Mouse (Mus musculus): ENCODE measurements around the gene Gnb1l. TPM values are rescaled to one million over a fixed set of nuclear protein-coding genes. Genes with fewer than 3 reads are reported as not detected.

Gene Gnb1l
- 1.1 TPM for polyA plus RNA-seq (2014; fragmentation: Illumina TruSeq; extraction: RNeasy Lipid Tissue Mini Kit (QIAGEN cat#74804))

GRCm38 (mm10) chr16:18498558-18498990, at the start of gene Gnb1l, which contains the start of gene Rtl10:
Gene Gnb1l (plus strand): TSS chr16:18498713.
Gene Rtl10 (plus strand): TSS chr16:18498901.

DNA sequence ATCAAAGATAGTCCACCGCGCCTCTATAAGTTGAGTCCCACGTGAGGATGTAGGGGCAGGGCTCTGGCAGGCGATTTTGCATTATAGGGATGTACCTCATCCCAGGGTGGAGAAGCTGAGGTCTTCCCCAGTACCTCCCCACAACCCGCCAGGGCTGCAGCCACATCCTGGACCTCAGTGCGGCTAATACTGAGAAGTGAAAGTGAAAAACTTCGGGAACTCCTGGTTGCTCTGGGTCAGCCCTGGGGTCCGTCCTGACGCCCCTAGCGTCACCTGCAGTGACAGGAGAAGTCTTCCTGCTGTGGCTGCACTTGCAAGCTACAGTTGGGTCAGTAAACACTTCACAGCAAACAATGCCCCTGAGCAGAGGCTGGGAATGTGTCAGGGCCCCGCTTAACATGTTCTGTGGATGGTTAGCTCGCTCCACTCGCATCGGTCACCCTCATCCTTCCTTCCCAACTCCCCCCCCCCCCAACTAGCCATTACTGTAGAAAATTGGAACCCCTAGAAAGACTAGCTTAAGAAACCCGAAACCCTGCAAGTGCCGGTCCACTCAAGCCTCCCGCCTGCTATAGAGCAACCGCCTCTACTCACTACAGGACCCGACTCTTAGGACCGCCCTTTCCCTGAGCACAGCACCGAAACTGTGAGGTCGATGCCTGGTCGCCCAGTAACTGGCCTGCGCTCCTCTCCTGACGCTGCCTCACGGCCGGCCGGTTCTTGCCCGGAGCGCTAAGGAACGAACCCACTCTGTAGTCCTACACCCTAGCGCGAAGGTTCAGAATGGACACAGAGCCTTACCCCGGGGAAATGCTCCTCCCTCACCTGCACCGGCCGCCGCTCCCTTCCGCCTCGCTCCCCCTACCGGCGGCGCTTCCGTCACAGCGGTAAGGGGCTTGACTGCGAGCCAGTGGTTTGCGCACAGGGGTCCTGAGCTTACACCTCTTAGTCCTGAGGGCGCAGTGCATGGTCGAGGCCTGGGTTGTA, 91.6 kb downstream of the Gnb1l start, which contains the start of gene Tbx1:
Tbx1 (minus strand) TSS at position 868 of the 987 bp plus-strand sequence.

Other genes with a start within 250 kb of the Gnb1l start
- gene Ranbp1, start 250.0 kb upstream of the Gnb1l start, polyA plus RNA-seq (2014; fragmentation: Illumina TruSeq; extraction: RNeasy Lipid Tissue Mini Kit (QIAGEN cat#74804)) = 221 TPM
- gene Gm49776, start 240.4 kb upstream of the Gnb1l start, polyA plus RNA-seq (2014; fragmentation: Illumina TruSeq; extraction: RNeasy Lipid Tissue Mini Kit (QIAGEN cat#74804)) = not detected
- 42.0 TPM for gene Dgcr8, start 209.5 kb upstream of the Gnb1l start, polyA plus RNA-seq (2014; fragmentation: Illumina TruSeq; extraction: RNeasy Lipid Tissue Mini Kit (QIAGEN cat#74804))
- gene Tango2, start 150.6 kb upstream of the Gnb1l start, polyA plus RNA-seq (2014; fragmentation: Illumina TruSeq; extraction: RNeasy Lipid Tissue Mini Kit (QIAGEN cat#74804)) = 1.9 TPM
- 0.11 TPM for gene Arvcf, start 150.5 kb upstream of the Gnb1l start, polyA plus RNA-seq (2014; fragmentation: Illumina TruSeq; extraction: RNeasy Lipid Tissue Mini Kit (QIAGEN cat#74804))
- gene Txnrd2, start 72.3 kb upstream of the Gnb1l start, polyA plus RNA-seq (2014; fragmentation: Illumina TruSeq; extraction: RNeasy Lipid Tissue Mini Kit (QIAGEN cat#74804)) = 1.6 TPM
- gene Comt, start 71.9 kb upstream of the Gnb1l start, polyA plus RNA-seq (2014; fragmentation: Illumina TruSeq; extraction: RNeasy Lipid Tissue Mini Kit (QIAGEN cat#74804)) = 4.8 TPM
- not detected for gene Rtl10, start 188 bp downstream of the Gnb1l start, polyA plus RNA-seq (2014; fragmentation: Illumina TruSeq; extraction: RNeasy Lipid Tissue Mini Kit (QIAGEN cat#74804))
- gene Tbx1, start 92.0 kb downstream of the Gnb1l start, polyA plus RNA-seq (2014; fragmentation: Illumina TruSeq; extraction: RNeasy Lipid Tissue Mini Kit (QIAGEN cat#74804)) = 0.46 TPM
- gene Gp1bb, start 123.7 kb downstream of the Gnb1l start, polyA plus RNA-seq (2014; fragmentation: Illumina TruSeq; extraction: RNeasy Lipid Tissue Mini Kit (QIAGEN cat#74804)) = not detected
- gene Gm49601, start 127.7 kb downstream of the Gnb1l start, polyA plus RNA-seq (2014; fragmentation: Illumina TruSeq; extraction: RNeasy Lipid Tissue Mini Kit (QIAGEN cat#74804)) = 0.83 TPM
- not detected for gene Sept5, start 131.2 kb downstream of the Gnb1l start, polyA plus RNA-seq (2014; fragmentation: Illumina TruSeq; extraction: RNeasy Lipid Tissue Mini Kit (QIAGEN cat#74804))

Measured in ovary, adult 10 weeks (tissue).